Mouse (Mus musculus): ENCODE measurements at regions not wholly inside any gene's neighbourhood (a gene's known extent, or its start where the extent isn't known, plus 50 kb on each side); places are given as distances from the start of the nearest gene placed in this dataset.
"Not testable (repeated sequence)": the region's sequence is repeated elsewhere in the genome, so short reads cannot be mapped to it uniquely, and the experiment has no call there.

- ATAC-seq (replicated peaks; ENCODE audit: low FRiP score, low TSS enrichment, poor library complexity, severe bottlenecking) = no peak
These were observed 745.1 kb upstream of the Gm19410 start for GRCm38 (mm10) chr8:35020480-35020879.

DNA sequence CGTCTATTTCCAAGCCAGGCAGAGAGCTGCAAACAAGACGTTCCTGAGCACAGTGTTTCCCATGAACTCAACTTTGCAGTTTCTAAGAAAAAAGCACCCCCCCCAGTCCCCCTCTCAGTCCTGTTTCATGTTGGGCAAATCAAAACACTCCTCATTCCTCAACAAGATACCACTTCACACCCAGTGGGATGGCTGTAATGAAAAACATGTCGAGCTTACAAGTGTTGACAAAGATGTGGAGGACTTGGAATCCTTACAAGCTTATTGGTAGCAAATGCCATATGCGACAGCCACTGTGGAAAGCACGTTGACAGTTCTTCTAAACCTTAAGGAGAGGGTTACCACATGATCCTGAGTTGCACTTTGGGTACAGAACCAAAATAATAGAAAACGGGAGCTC is 742.9 kb upstream of the Gm19410 start:
- ATAC-seq (replicated peaks; ENCODE audit: low FRiP score, low TSS enrichment, poor library complexity, severe bottlenecking) = no peak

DNA sequence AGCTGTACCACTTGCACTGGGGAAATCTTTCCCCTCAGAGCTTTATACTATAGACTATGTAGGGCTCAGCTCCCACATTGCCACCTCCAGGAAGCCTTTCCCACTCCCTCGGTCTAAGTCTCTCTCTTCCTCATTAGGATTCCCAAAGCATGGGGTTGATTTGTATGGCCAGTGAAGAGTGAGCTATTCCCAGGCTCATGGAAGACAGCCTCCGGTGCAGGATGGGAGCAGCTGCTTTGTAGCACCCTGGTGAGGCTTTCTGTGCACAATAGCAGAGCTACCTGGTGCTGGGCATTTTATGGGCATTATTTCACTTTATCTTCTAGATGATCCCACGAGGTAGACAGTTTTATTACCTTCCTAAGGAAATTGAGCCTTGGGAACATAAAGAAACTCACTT is 717.8 kb upstream of the Gm19410 start:
- ATAC-seq (replicated peaks; ENCODE audit: low FRiP score, low TSS enrichment, poor library complexity, severe bottlenecking) = no peak

DNA sequence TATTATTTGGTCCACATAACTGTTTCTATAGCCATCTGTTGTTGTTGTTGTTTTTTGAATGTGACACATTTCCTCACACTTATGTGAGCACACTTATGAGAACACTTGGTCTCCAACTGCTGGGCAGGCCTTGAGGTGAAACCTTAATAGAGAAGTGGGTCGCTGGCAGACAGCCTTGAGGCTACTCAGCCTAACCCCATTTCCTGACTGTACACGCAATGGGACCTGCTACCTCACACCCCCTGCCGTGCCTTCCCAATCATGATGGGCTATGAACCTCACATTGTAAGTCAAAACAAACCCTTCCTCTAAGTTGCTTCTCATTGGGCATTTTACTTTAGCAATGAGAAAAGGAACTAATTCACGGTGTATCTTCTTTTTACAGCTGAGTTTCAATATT is 712.1 kb upstream of the Gm19410 start:
- no peak for ATAC-seq (replicated peaks; ENCODE audit: low FRiP score, low TSS enrichment, poor library complexity, severe bottlenecking)

GRCm38 (mm10) chr8:35061048-35061447 is 704.5 kb upstream of the Gm19410 start:
- no peak for ATAC-seq (replicated peaks; ENCODE audit: low FRiP score, low TSS enrichment, poor library complexity, severe bottlenecking)

DNA sequence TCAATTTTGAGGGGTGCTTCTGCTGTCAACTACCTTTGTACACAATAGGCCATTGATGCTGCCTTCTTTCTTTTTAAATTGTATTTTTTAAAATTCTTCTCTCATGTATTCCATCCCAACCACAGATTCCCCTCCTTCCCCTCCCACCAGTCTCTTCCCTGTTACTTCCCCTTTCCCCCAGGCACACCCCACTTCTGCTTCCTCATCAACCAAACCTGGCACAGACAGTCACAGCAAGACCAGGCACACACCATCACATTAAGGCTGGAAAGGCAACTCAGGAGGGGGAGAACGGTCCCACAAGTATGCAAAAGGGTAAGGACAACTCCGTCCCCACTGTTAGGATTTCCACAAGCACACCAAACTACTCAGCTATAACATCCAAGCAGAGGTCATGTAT is 697.4 kb upstream of the Gm19410 start:
- no peak for ATAC-seq (replicated peaks; ENCODE audit: low FRiP score, low TSS enrichment, poor library complexity, severe bottlenecking)

- no peak for ATAC-seq (replicated peaks; ENCODE audit: low FRiP score, low TSS enrichment, poor library complexity, severe bottlenecking)
These were observed 695.2 kb upstream of the Gm19410 start for GRCm38 (mm10) chr8:35070246-35070989.

DNA sequence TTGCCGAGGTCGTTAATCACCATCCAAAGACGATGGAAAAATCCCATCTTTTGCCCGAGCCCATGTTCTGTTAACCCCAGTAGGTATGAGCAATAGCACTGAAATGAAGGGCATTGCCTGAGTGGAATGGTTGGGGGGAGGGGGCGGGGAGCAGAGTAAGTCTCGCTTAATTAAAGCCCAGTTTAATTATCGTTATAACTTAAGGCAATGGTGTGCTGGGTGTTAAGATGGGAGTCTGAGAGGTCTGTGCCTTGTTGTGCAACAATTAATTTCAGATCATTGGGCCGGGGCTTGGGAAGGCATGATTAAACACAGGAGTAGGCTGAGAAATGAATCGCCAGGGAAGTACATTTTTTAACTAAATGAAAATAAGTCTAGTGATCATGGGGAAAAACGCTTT is 689.6 kb upstream of the Gm19410 start:
- no peak for ATAC-seq (replicated peaks; ENCODE audit: low FRiP score, low TSS enrichment, poor library complexity, severe bottlenecking)

DNA sequence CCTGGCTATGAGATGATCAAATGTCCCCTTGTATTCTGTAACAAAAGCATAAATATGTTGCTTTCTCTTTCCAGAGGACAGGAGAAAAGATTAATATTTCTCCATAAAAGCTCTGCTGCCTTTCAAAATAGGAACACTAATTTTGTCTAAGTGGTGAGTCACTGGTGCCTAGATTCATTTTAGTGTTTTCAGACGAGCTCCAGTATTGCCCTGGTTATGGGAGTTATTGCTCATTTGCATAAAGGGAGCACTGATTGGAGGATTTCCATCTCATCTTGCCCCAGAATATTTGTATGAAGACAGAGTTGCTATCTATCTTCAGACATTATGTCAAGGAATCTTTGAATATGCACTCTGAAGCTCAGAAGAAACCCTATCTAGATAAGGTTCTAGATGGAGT is 682.4 kb upstream of the Gm19410 start:
- no peak for ATAC-seq (replicated peaks; ENCODE audit: low FRiP score, low TSS enrichment, poor library complexity, severe bottlenecking)

- no peak for ATAC-seq (replicated peaks; ENCODE audit: low FRiP score, low TSS enrichment, poor library complexity, severe bottlenecking)
These were observed 678.5 kb upstream of the Gm19410 start for GRCm38 (mm10) chr8:35087070-35087469.

- ATAC-seq (replicated peaks; ENCODE audit: low FRiP score, low TSS enrichment, poor library complexity, severe bottlenecking) = no peak
These were observed 677.0 kb upstream of the Gm19410 start for GRCm38 (mm10) chr8:35088380-35089244.

GRCm38 (mm10) chr8:35089519-35089918 is 676.1 kb upstream of the Gm19410 start:
- no peak for ATAC-seq (replicated peaks; ENCODE audit: low FRiP score, low TSS enrichment, poor library complexity, severe bottlenecking)

DNA sequence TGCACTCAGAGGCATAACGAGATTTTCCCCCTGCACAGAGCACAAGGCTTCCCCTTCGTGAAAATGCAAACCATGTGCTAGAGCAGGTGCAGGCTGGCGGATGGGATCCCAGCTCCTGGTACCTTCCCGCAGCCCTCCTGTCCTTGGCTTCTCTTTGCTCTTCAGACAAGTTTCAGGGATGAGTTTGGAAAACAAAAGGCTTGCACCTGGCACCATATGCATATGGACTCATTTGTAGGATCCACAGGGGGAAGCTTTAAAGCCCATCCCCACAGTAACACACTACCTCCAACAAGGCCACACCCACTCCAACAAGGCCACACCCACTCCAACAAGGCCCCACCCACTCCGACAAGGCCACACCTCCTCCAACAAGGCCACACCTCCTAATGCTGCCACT is 663.9 kb upstream of the Gm19410 start:
- ATAC-seq (replicated peaks; ENCODE audit: low FRiP score, low TSS enrichment, poor library complexity, severe bottlenecking) = no peak

DNA sequence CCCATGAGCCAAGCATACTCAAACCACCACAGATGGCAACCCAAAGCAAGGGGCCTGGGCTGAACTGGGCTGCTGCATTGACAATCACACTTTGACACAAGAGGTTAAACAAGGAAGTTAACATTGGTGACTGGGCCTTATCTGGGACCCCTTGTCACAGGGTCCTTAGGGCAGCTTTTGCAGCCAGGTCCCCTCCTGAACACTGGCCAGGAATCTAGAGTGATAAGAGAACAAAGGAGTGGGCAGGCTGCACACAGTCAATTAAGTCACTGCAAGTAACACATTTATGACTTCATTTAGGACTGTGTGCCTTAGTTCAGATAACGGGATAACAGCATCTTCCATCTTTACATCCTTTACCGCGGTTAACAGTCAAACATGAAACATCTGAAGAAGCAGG is 663.5 kb upstream of the Gm19410 start:
- ATAC-seq (replicated peaks; ENCODE audit: low FRiP score, low TSS enrichment, poor library complexity, severe bottlenecking) = not testable (repeated sequence)

- not testable (repeated sequence) for ATAC-seq (replicated peaks; ENCODE audit: low FRiP score, low TSS enrichment, poor library complexity, severe bottlenecking)
These were observed 661.1 kb upstream of the Gm19410 start for GRCm38 (mm10) chr8:35104465-35104876.

GRCm38 (mm10) chr8:35109506-35110217 is 655.9 kb upstream of the Gm19410 start:
- ATAC-seq (replicated peaks; ENCODE audit: low FRiP score, low TSS enrichment, poor library complexity, severe bottlenecking) = no peak

DNA sequence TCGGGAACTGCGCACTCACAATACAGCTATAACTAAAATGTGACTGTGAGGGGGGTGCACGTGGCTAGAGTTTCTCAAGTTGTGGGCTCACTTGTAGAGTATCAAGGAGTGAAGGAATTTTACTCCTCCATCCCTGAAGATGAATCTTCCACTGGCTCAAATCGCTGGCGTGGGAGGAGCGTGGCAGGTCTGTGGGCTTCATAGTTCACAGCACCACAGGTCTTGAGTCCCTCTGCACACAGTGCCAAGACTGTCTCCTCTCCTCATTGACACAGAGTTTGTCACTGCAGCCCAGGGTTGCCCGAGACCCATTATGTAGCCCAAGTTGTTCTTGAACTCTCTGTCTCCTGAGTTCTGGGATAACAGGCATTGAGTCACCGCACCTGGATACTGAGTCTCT is 655.3 kb upstream of the Gm19410 start:
- no peak for ATAC-seq (replicated peaks; ENCODE audit: low FRiP score, low TSS enrichment, poor library complexity, severe bottlenecking)

DNA sequence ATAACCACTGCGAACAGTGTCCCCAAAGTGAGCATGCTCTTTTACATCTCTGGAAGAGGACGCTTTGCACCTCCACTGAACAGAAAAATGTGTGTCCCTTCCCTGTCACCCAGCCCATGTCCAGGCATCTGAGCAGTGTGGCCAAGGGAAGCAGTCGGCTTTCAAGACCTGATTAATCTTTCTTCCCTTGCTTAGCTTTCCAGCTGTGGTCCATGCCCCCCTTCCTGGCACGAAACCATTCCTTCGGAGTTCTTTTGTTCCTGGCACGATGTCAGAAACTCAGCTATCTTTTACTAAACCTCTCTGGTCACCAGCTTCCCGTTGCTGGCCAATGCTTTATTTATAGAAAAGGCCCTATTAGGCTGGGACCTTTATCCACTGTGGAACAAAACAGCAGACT is 654.5 kb upstream of the Gm19410 start:
- ATAC-seq (replicated peaks; ENCODE audit: low FRiP score, low TSS enrichment, poor library complexity, severe bottlenecking) = no peak

DNA sequence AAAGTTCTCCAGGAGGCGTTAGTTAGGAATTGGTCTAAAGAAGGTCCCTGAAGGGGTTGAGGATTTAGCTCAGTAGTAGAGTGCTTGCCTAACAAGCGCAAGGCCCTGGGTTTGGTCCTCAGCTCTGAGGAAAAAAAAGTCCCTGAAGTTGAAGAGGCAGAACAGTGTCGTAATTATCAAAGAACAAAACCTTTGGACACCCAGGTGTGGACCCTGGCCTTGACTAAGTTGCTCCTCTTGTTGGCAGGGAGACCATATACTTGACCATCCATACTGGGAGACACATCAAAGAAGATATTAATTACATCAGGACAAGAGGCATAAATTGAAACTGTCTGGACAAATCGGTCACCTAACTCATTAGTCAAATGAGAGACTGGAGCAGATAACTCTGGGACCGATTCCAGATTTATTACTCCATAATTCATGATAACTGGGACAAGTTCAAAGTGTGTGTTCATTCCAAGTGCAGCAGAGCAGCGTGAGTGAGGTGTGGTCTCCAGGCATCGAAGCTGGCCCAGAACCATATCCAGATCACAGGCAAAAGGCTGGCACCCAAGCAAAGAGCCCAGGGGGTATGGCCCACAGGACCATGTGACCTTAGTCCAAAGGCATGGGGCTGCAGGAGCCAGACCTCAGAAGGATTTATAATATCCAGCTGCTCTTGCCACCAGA is 652.9 kb upstream of the Gm19410 start:
- no peak for ATAC-seq (replicated peaks; ENCODE audit: low FRiP score, low TSS enrichment, poor library complexity, severe bottlenecking)

- no peak for ATAC-seq (replicated peaks; ENCODE audit: low FRiP score, low TSS enrichment, poor library complexity, severe bottlenecking)
These were observed 651.6 kb upstream of the Gm19410 start for GRCm38 (mm10) chr8:35114031-35114430.

Measured in megakaryocyte-erythroid progenitor cell, adult 5-6 weeks (primary cell).